Mouse (Mus musculus): Measurements from ENCODE around the gene Mrgprh.

DNA sequence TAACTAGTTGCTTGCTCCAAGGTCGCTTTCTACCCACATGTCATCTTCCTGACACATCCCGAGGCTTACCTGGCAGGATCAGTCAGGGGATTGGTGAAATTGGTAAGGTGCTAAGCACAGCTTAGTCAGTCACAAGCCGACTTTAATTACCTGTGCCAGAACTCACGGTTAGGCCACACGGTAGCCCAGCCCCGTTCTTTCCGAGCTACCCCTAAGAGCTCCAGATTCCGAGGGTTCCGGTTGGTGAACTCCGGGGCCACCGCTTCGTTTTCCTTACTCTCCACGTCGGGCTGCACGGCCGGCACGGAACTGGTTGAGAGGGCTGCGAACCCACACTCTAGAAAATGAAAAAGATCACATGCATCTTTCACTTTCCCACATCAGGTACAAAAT, 39.6 kb downstream of the Mrgprh start, which contains the start of gene Tcp1:
- TF ChIP-seq CHD2 (IDR thresholded peaks at IDR 0.05; ENCODE audit: low read depth, low read length) (no peak), HCFC1 (IDR thresholded peaks at IDR 0.05; ENCODE audit: borderline replicate concordance, insufficient read depth, low read length) (no peak), ZNF384 (IDR thresholded peaks at IDR 0.05; ENCODE audit: low read depth, low read length) (no peak)
